Mouse (Mus musculus) thymus, postnatal 4 days (tissue): ENCODE results near the gene Sqstm1.
A peak's percentile ranks its signal among the peaks of the same experiment; 100 is the strongest.

Source experiments
- DNase-seq: peaks from one replicate; pipeline ENCODE4 v3.0.0; 2021

The Sqstm1 gene

GRCm38 (mm10) chr11:50168352-50168751 is 42.3 kb downstream of the Sqstm1 start:
- DNase-seq, result no peak

DNA sequence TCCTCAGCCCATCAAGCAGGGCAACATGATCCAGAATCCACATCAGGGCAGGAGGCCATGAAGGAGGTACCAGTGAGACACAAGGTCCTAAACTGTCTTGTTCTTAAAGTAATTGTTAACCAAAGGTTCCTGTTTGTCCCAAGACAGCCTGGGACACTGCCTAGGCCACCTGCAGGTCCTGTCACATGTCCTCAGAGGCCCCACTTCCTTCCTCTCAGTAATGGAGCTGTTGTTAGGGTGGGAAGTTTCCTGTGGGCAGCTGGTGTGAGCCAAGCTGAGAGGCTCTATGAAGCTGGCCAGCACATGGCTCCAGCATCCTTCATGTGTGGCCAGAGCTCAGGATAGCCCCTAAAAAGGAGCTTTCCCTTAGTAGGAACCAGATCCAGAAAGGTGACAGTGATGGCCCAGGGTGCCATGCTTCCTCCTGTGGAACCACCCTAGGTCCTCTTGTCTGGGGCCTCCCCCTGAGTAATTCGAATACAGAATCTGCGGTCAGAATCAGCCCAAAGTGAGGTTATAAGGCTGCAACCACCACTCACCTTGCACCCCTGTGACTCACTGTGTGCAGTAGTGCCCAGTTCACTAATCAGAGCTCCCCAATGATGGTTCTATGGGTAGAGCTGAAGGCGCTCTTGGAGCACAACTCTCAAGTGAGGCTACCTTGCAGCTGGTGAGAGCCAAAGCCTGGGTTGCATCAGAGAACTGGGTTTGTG is 48.1 kb downstream of the Sqstm1 start:
- no peak for DNase-seq

DNA sequence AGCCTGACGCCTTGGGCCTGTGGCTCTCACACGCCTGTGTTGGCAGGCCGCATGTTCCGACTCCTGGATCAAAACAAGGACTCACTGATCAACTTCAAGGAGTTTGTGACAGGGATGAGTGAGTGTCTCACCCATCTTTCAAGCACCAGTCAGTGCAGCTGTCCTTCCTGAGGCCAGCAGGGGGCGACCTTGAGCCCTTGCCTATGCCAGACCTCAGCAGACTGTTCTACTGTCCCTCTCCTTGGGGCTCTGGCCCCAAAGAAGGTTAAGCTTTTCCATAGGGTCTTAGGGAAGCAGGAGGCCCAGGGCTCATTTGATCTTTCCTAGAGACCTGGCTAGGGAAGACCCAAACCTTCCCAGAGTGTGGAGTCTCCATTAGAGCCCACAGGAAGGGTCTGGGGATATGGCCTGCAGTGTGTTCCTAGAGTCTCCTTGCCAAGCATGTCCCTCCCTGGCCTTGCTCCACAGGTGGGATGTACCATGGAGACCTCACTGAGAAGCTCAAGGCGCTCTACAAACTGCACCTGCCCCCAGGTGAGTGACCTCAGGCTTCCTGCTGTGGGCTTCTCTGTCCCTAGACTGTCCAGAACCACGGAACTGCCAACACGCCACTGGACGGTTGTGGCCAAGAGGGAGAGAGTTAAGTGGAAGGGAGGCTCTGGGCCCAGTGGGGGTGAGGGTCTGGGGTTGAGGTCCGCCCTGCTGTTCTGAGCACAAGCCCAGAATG is 48.9 kb downstream of the Sqstm1 start:
- peak; percentile 80 for DNase-seq

GRCm38 (mm10) chr11:50159347-50159746 is 51.3 kb downstream of the Sqstm1 start:
- no peak for DNase-seq

DNA sequence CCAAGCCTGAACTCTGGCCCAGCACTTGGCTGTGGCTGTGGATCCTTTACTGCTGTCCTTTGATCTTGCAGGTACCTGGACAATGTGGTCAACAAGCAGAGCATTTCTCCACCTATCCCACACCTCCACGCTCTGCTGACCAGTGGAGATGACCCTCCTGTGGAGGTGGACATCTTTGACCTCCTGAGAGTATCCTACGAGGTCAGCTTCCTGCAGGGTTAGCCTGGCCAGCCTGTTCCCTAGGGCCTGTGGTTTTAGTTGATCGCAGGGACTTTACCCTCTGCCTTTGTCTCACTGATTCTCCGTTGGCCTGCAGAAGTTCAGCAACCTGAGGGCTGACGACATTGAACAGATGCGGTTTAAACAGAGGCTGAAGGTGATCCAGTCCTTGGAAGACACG is 52.3 kb downstream of the Sqstm1 start:
- no peak for DNase-seq

DNA sequence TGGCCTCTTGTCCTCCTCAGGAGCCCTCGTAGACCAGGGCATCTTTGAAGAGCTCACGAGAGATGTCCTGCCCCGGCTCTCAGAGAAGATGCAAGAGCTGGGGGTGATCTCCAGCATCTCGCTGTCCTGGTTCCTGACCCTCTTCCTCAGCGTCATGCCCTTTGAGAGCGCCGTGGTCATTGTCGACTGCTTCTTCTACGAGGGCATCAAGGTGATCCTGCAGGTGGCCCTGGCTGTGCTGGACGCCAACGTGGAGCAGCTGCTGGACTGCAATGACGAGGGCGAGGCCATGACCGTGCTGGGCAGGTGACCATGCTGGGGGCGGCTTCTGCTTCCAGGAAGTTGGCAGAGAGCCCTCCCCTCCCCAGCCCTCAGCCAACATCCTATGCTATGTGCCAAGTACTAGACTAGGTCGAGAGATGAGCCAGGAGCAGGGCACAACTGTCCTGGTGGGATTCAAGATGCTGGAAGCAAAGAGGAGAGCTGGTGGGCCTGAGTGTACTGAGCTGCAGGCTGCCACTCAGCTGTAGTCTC is 53.8 kb downstream of the Sqstm1 start:
- DNase-seq, result no peak

DNA sequence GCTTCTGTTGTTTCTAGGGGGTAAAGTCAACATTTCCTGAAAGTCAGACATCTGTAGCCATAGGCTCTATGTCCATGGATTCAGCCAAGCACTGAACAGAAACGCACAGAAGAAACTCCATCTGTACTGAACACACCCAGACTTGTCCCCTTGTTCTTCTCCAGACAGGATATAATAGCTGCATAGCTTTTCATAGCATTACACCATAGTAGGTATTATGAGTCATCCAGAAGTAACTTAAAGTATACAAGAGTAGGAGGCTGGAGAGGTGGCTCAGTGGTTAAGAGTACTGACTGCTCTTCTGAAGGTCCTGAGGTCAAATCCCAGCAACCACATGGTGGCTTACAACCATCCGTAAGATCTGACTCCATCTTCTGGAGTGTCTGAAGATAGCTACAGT is 54.8 kb downstream of the Sqstm1 start:
- no peak for DNase-seq

- DNase-seq, result no peak
These were observed 55.7 kb downstream of the Sqstm1 start for GRCm38 (mm10) chr11:50154777-50155520.

DNA sequence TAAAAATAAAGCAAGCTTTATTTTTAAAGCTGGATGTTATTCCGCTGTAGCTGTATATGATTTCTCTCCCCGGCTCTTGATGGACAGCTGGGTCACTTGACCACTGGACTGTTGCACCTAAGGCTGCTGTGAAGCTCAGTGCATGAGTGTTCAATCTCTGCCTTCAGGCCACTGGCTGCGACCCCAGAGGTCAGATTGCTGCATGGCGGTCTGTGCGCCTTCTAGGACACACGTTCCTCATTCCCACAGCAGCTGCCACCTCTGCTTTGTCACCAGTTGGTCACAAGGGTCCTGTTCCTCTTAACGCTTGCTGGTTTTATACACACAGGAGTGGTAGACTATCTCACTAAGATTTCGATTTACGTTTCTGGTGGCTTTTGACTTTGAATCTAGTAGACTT is 56.5 kb downstream of the Sqstm1 start:
- DNase-seq, result no peak

DNA sequence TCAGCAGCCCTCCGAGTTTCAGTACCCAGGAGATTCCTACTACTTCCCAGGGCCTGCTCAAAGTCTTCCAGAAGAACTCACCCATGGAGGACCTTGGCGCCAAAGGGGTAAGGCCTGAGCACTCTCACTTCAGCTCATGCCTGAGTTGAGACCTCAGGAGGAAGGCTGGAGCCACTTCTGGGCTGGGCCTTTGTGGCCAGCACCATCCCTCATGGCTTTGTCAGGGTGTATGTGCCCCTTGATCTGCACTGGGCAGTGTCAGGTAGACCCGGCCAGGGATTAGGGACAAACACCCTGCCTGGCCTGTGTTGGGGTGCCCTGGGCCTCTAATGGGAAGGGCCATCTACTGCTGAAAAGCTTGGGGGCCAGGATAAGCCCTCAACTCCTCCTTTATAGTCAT is 59.3 kb downstream of the Sqstm1 start:
- no peak for DNase-seq

- no peak for DNase-seq
These were observed 61.0 kb downstream of the Sqstm1 start for GRCm38 (mm10) chr11:50149603-50150150.
